Mouse (Mus musculus) retina, embryonic 14.5 days (tissue): ENCODE measurements at regions not wholly inside any gene's neighbourhood (a gene's known extent, or its start where the extent isn't known, plus 50 kb on each side); places are given as distances from the start of the nearest gene placed in this dataset.
A peak's percentile ranks its signal among the peaks of the same experiment; 100 is the strongest.

Experiments used
- DNase-seq: peaks from one replicate; pipeline ENCODE4 v3.0.0-alpha.2; 2015; ENCODE audit warnings: low spot score

GRCm38 (mm10) chr16:68017672-68018071 is 397.0 kb upstream of the Cadm2 start:
- no peak for DNase-seq

- no peak for DNase-seq
Observed at GRCm38 (mm10) chr16:67989671-67990070, 369.0 kb upstream of the Cadm2 start.

GRCm38 (mm10) chr16:67976565-67976964 is 355.9 kb upstream of the Cadm2 start:
- peak; percentile 19 for DNase-seq

- DNase-seq = no peak
Observed at GRCm38 (mm10) chr16:67968311-67969145, 347.8 kb upstream of the Cadm2 start.

GRCm38 (mm10) chr16:67949112-67949511 is 328.4 kb upstream of the Cadm2 start:
- DNase-seq = no peak

GRCm38 (mm10) chr16:67944406-67944805 is 323.7 kb upstream of the Cadm2 start:
- no peak for DNase-seq

- DNase-seq = no peak
Observed at GRCm38 (mm10) chr16:67919175-67919574, 298.5 kb upstream of the Cadm2 start.

- no peak for DNase-seq
Observed at GRCm38 (mm10) chr16:67871304-67872022, 250.8 kb upstream of the Cadm2 start.

GRCm38 (mm10) chr16:67850201-67850600 is 229.5 kb upstream of the Cadm2 start:
- no peak for DNase-seq

GRCm38 (mm10) chr16:67844481-67844880 is 223.8 kb upstream of the Cadm2 start:
- no peak for DNase-seq

- no peak for DNase-seq
Observed at GRCm38 (mm10) chr16:67797236-67797635, 176.5 kb upstream of the Cadm2 start.

GRCm38 (mm10) chr16:67776091-67776490 is 155.4 kb upstream of the Cadm2 start:
- peak; percentile 74 for DNase-seq

GRCm38 (mm10) chr16:67769114-67769513 is 148.4 kb upstream of the Cadm2 start:
- DNase-seq = peak; percentile 25

GRCm38 (mm10) chr16:67735398-67735797 is 114.7 kb upstream of the Cadm2 start:
- DNase-seq = no peak

GRCm38 (mm10) chr16:67698619-67699018 is 77.9 kb upstream of the Cadm2 start:
- DNase-seq = no peak
